Mouse (Mus musculus): Measurements from ENCODE around the gene Tmem63b. TPM values are rescaled to one million over a fixed set of nuclear protein-coding genes. Genes with fewer than 3 reads are reported as not detected.
"Not testable (repeated sequence)": the region's sequence is repeated elsewhere in the genome, so short reads cannot be mapped to it uniquely, and the experiment has no call there.

The Tmem63b gene
- polyA plus RNA-seq, 1 experiment from 2014 or later = 55.2 TPM

DNA sequence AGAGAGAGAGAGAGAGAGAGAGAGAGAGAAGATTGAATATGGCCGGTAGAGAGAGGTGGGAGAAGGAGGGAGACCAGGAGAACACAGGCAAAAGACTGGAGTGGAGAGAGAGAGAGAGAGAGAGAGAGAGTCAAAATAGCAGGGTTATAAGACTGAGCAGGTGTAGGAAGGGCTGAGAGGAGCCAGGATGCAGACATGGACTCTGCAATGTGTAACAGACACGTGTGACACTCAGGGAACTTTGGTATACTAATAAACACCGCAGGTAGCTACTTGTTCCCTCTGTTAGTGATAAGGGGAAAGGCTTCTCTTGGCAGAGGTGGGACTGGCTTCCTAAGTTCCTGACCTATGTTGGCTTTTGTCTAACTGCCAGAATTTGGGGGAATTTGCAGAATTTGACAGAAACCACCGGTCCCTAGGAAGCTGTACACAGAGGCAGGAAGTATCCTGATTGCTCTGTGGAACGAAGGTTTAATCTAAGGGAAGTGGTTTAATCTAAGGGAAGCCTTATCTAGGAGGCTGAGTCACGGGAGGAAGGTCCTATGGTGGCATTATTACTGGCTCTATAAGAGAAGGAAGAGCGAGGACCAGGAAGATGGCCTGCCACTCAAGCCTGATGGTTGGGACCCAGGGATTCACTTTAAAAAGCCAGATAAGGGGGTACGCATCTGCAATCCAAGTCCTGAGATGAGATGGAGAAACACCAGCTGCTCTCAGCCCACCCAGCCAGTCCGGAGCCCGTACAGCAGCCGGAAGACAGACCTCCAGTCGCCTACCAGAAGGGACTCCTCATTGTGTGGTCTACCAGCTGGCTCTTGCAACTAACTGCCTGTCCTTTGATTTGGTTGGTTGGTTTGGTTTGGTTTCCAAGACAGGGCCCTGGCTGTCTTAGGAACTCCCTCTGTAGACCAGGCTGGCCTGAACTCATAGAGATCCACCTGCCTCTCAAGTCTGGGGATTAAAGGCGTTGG lies 57.5 kb downstream of the Tmem63b start:
- Histone ChIP-seq H3K36me3 (ENCODE audit: control insufficient read depth, insufficient read depth, low read length) (no peaks in the 10 kb centered on the region), H3K4me1 (ENCODE audit: control insufficient read depth, insufficient read depth, low read length) (no peaks in the 10 kb centered on the region), H3K4me3 (ENCODE audit: low read depth, low read length) (no peak overlapping the region), H3K9me3 (ENCODE audit: control insufficient read depth, low read length) (no peaks in the 10 kb centered on the region), H3K9ac (ENCODE audit: low read length) (no peak overlapping the region; the same call in 1 of the 2 replicates), H3K27ac (ENCODE audit: low read depth, low read length) (no peak overlapping the region), H3K27me3 (ENCODE audit: control insufficient read depth, insufficient read depth, low read length) (no peaks in the 10 kb centered on the region), H3K4me2 (ENCODE audit: low read depth) (peak overlapping the region; percentile 78; the same call in 1 of the 2 replicates)
- ATAC-seq (ENCODE audit: insufficient read depth, low FRiP score, low TSS enrichment) (no peak), DNase-seq (ENCODE audit: low spot score) (no peak)
- 72% methylated on average over 13 of the region's 13 CpGs for WGBS

DNA sequence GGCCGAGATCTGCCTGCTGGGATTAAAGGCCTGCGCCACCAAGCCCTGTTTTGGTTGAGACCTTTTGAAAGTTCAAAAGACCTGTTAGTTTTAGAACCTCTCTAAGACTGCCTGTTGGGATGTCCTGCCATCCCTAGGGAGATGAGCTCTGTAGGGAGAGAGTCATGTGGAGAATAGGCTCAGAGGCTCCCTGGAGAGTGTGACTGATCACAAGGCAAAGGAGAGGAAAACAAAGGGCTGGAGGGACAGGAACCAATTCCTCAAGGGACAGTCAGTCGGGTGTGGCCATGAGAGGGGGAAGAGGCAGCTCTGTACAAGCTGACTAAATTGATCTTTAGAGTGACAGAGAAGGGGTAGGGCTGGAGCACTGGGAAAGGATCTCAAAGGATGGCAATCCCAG lies 58.5 kb downstream of the Tmem63b start:
- Histone ChIP-seq H3K9ac (ENCODE audit: low read length) (no peak overlapping the region), H3K4me3 (ENCODE audit: low read depth, low read length) (no peak overlapping the region), H3K4me1 (ENCODE audit: control insufficient read depth, insufficient read depth, low read length) (no peaks in the 10 kb centered on the region), H3K36me3 (ENCODE audit: control insufficient read depth, insufficient read depth, low read length) (no peaks in the 10 kb centered on the region), H3K9me3 (ENCODE audit: control insufficient read depth, low read length) (no peaks in the 10 kb centered on the region), H3K27me3 (ENCODE audit: control insufficient read depth, insufficient read depth, low read length) (no peaks in the 10 kb centered on the region), H3K4me2 (ENCODE audit: low read depth) (no peak overlapping the region), H3K27ac (ENCODE audit: low read depth, low read length) (no peak overlapping the region)
- DNase-seq (ENCODE audit: low spot score) = no peak
- ATAC-seq (ENCODE audit: insufficient read depth, low FRiP score, low TSS enrichment) = no peak
- WGBS = 30% methylated on average over 3 of the region's 3 CpGs

DNA sequence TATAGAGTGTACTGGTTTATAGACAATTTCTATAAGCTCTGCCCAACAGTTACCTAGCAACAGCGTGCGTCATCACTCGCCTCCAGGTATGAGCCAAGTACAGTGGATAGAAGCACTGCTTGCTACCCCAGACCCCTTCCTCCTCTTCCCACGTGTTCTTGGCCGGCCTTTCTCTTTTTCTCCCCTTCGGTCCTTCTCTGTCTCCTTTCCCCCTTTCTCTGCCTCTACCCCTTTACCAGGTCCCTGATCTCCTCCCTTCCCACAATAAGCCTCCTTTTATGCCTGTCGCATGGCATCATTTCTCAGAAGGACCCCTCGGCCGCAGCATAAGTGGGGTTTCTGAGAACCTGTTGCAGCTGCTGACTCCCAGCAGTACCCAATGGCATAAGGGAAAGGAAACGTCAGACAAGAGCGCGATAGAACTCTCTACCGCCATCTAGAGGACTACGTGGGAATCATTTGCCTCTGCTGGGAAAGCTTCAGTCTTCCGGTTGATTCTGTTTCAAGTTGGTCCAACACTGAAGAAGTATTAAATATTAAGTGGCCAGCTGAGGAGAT lies 60.0 kb downstream of the Tmem63b start:
- H3K36me3 ChIP-seq (ENCODE audit: control insufficient read depth, insufficient read depth, low read length) = no peaks in the 10 kb centered on the region
- ATAC-seq (ENCODE audit: insufficient read depth, low FRiP score, low TSS enrichment) (no peak), DNase-seq (ENCODE audit: low spot score) (peak; percentile 82)
- no peak overlapping the region for H3K4me3 ChIP-seq (ENCODE audit: low read depth, low read length)
- no peak overlapping the region for H3K9ac ChIP-seq (ENCODE audit: low read length)
- no peaks in the 10 kb centered on the region for H3K27me3 ChIP-seq (ENCODE audit: control insufficient read depth, insufficient read depth, low read length)
- H3K27ac ChIP-seq (ENCODE audit: low read depth, low read length) = no peak overlapping the region
- 34% methylated on average over 15 of the region's 15 CpGs for WGBS
- H3K4me2 ChIP-seq (ENCODE audit: low read depth) = 0 out of 2 replicates have a peak overlapping the region, but pooled peaks have one; percentile 16
- no peaks in the 10 kb centered on the region for H3K4me1 ChIP-seq (ENCODE audit: control insufficient read depth, insufficient read depth, low read length)
- no peaks in the 10 kb centered on the region for H3K9me3 ChIP-seq (ENCODE audit: control insufficient read depth, low read length)

DNA sequence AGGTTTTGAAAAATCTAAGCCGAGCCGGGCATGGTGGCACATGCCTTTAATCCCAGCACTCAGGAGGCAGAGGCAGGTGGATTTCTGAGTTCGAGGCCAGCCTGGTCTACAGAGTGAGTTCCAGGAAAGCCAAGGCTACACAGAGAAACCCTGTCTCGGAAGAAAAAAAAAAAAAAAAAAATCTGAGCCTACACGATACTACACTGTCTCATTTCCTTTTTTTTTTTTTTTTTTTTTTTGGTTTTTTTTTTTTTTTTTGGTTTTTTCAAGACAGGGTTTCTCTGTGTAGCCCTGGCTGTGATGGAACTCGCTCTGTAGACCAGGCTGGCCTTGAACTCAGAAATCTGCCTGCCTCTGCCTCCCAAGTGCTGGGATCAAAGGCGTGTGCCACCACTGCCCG lies 63.3 kb downstream of the Tmem63b start:
- WGBS = 94% methylated on average over 8 of the region's 8 CpGs
- H3K27ac ChIP-seq (ENCODE audit: low read depth, low read length); H3K9me3 ChIP-seq (ENCODE audit: control insufficient read depth, low read length); H3K4me3 ChIP-seq (ENCODE audit: low read depth, low read length); H3K9ac ChIP-seq (ENCODE audit: low read length); DNase-seq (ENCODE audit: low spot score); H3K4me1 ChIP-seq (ENCODE audit: control insufficient read depth, insufficient read depth, low read length); H3K36me3 ChIP-seq (ENCODE audit: control insufficient read depth, insufficient read depth, low read length); ATAC-seq (ENCODE audit: insufficient read depth, low FRiP score, low TSS enrichment); H3K4me2 ChIP-seq (ENCODE audit: low read depth); H3K27me3 ChIP-seq (ENCODE audit: control insufficient read depth, insufficient read depth, low read length): not testable (repeated sequence)

DNA sequence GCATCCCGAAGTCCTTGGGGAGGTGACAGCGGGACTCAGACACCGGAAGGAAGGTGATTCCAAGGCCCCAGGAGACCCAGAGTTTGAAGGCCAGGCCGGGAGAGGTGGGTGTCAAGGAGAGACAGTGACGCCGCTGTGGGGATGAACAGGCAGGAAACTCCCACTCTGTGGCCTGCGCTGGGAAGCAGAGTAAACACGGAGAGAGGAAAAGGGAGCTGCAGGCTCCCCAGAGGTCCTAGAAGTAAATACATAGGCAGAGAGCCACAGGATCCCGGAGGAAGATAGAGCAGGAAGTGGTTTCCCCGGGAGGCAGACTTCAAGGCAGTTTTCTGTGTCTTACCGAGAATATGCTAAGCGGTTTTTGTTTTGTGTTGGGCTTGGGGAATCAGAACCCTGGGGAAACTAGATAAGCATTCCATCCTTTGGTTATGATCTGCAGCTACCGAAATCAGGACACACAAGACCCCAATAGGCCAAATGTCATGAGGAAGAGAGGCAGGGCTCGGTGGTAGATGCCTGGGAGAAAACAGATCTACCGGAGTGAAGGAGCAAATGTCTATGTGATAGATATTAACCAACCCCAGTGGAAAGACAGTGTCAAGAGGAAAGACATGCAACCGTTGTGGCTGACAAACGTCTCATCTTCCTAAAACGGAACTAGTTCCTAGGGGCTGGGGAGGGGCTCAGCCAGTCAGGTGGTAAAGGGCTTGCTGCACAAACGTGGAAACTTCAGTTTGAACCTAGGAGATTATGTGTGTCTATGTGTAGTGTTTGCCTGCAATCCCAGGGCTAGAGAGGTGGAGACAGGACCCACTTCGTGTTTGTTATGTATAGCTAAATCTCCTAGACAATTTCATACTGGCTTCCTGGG lies 67.1 kb downstream of the Tmem63b start:
- WGBS = 31% methylated on average over 20 of the region's 20 CpGs
- no peaks in the 10 kb centered on the region for H3K27me3 ChIP-seq (ENCODE audit: control insufficient read depth, insufficient read depth, low read length)
- 0 out of 2 replicates have a peak overlapping the region, but pooled peaks have one; percentile 6 for H3K4me3 ChIP-seq (ENCODE audit: low read depth, low read length)
- H3K36me3 ChIP-seq (ENCODE audit: control insufficient read depth, insufficient read depth, low read length) = no peaks in the 10 kb centered on the region
- DNase-seq (ENCODE audit: low spot score) (no peak), ATAC-seq (ENCODE audit: insufficient read depth, low FRiP score, low TSS enrichment) (no peak)
- H3K4me2 ChIP-seq (ENCODE audit: low read depth) = peak overlapping the region; percentile 33
- H3K4me1 ChIP-seq (ENCODE audit: control insufficient read depth, insufficient read depth, low read length) = peaks cover 9% of the 10 kb centered on the region; the same call in 1 of the 2 replicates
- H3K27ac ChIP-seq (ENCODE audit: low read depth, low read length) = 0 out of 2 replicates have a peak overlapping the region, but pooled peaks have one; percentile 17
- H3K9ac ChIP-seq (ENCODE audit: low read length) = peak overlapping the region; percentile 28; the same call in 1 of the 2 replicates
- H3K9me3 ChIP-seq (ENCODE audit: control insufficient read depth, low read length) = no peaks in the 10 kb centered on the region

DNA sequence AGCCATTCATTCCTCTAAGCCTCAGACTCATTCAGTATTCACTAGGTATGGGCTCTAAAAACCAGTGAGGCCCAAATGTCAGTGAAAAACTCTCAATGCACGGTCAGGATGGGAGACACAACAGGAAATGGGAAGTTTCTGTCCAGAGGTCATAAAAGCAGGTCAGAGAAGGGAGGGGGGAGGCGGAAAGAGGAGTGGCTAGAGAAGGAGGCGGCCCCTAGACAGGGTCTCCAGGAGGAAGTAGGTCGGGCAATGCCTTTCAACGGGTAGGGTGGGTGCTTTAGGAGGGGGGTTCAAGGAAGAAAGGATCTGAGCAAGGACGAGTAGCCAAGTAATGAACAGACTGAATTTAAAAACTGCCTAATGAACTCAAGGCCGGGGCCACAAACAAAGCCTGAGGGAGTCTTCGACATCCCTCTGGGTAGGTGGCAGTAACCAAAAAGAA lies 67.7 kb downstream of the Tmem63b start:
- H3K9me3 ChIP-seq (ENCODE audit: control insufficient read depth, low read length) = no peaks in the 10 kb centered on the region
- ATAC-seq (ENCODE audit: insufficient read depth, low FRiP score, low TSS enrichment) = no peak
- H3K27me3 ChIP-seq (ENCODE audit: control insufficient read depth, insufficient read depth, low read length) = no peaks in the 10 kb centered on the region
- peak overlapping the region; percentile 33 for H3K4me2 ChIP-seq (ENCODE audit: low read depth)
- 5% methylated on average over 8 of the region's 8 CpGs for WGBS
- H3K4me1 ChIP-seq (ENCODE audit: control insufficient read depth, insufficient read depth, low read length) = peaks cover 9% of the 10 kb centered on the region; the same call in 1 of the 2 replicates
- H3K27ac ChIP-seq (ENCODE audit: low read depth, low read length) = 0 out of 2 replicates have a peak overlapping the region, but pooled peaks have one; percentile 17
- no peaks in the 10 kb centered on the region for H3K36me3 ChIP-seq (ENCODE audit: control insufficient read depth, insufficient read depth, low read length)
- 0 out of 2 replicates have a peak overlapping the region, but pooled peaks have one; percentile 6 for H3K4me3 ChIP-seq (ENCODE audit: low read depth, low read length)
- H3K9ac ChIP-seq (ENCODE audit: low read length) = peak overlapping the region; percentile 28; the same call in 1 of the 2 replicates
- DNase-seq (ENCODE audit: low spot score) = no peak

DNA sequence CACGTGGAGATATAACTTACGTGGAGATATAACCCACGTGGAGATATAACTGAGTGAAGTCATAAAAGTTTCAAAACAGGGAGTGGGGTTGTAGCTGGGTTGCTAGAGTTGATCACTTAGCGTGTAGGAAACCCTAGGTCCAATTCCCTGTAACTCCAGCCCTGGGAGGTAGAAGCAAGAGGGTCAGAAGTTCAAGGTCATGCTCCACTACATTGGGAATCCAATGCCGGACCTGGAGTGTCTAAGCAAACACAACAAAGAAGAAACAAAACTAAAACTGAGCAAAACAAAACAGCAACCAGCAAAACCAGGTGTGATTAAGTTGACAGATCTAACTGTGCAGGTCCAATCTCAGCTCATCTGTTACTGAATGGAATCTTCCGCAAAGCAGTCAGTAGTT lies 69.0 kb downstream of the Tmem63b start:
- no peak for ATAC-seq (ENCODE audit: insufficient read depth, low FRiP score, low TSS enrichment)
- Histone ChIP-seq H3K9me3 (ENCODE audit: control insufficient read depth, low read length) (no peaks in the 10 kb centered on the region), H3K4me1 (ENCODE audit: control insufficient read depth, insufficient read depth, low read length) (peaks cover 9% of the 10 kb centered on the region; the same call in 1 of the 2 replicates), H3K27me3 (ENCODE audit: control insufficient read depth, insufficient read depth, low read length) (no peaks in the 10 kb centered on the region), H3K9ac (ENCODE audit: low read length) (no peak overlapping the region), H3K4me2 (ENCODE audit: low read depth) (no peak overlapping the region), H3K4me3 (ENCODE audit: low read depth, low read length) (no peak overlapping the region), H3K36me3 (ENCODE audit: control insufficient read depth, insufficient read depth, low read length) (no peaks in the 10 kb centered on the region), H3K27ac (ENCODE audit: low read depth, low read length) (no peak overlapping the region)
- no peak for DNase-seq (ENCODE audit: low spot score)
- 91% methylated on average over 6 of the region's 6 CpGs for WGBS

DNA sequence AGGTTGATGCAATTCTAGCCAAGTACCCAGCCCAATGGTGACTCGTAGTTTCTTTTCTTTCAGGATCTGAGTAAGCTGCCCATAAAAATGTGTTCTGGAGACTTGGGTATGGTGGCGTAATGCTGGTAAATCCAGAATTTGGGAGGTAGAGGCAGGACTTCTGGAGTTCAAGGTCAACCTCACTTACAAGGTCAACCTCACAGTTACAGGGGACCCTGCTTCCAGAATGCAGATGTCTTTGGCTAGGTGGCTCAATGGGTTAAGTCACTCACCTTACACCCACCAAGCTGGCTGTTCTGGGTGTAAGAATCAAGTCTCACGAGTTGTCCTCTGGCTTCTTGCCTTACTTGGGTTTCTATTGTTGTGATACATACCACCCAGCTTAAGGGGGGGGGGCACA lies 70.0 kb downstream of the Tmem63b start:
- ATAC-seq (ENCODE audit: insufficient read depth, low FRiP score, low TSS enrichment) (no peak), DNase-seq (ENCODE audit: low spot score) (no peak)
- no peaks in the 10 kb centered on the region for H3K27me3 ChIP-seq (ENCODE audit: control insufficient read depth, insufficient read depth, low read length)
- no peak overlapping the region for H3K4me3 ChIP-seq (ENCODE audit: low read depth, low read length)
- no peak overlapping the region for H3K9ac ChIP-seq (ENCODE audit: low read length)
- 88% methylated on average over 3 of the region's 3 CpGs for WGBS
- H3K36me3 ChIP-seq (ENCODE audit: control insufficient read depth, insufficient read depth, low read length) = no peaks in the 10 kb centered on the region
- no peaks in the 10 kb centered on the region for H3K9me3 ChIP-seq (ENCODE audit: control insufficient read depth, low read length)
- H3K4me2 ChIP-seq (ENCODE audit: low read depth) = no peak overlapping the region
- H3K27ac ChIP-seq (ENCODE audit: low read depth, low read length) = no peak overlapping the region
- peaks cover 9% of the 10 kb centered on the region; the same call in 1 of the 2 replicates for H3K4me1 ChIP-seq (ENCODE audit: control insufficient read depth, insufficient read depth, low read length)
